Mouse (Mus musculus): ENCODE data around the gene Borcs6.
"Not testable (repeated sequence)": the region's sequence is repeated elsewhere in the genome, so short reads cannot be mapped to it uniquely, and the experiment has no call there.

The Borcs6 gene

GRCm38 (mm10) chr11:69088856-69089615, 29.5 kb downstream of the Borcs6 start:
- DNase-seq (ENCODE audit: low read depth, low spot score): no peak

GRCm38 (mm10) chr11:69089616-69090290, 30.2 kb downstream of the Borcs6 start:
- no peak for DNase-seq (ENCODE audit: low read depth, low spot score)

GRCm38 (mm10) chr11:69090367-69090766, 30.9 kb downstream of the Borcs6 start:
- DNase-seq (ENCODE audit: low read depth, low spot score): no peak

GRCm38 (mm10) chr11:69091566-69092385, 32.3 kb downstream of the Borcs6 start:
- DNase-seq (ENCODE audit: low read depth, low spot score): no peak

- DNase-seq (ENCODE audit: low read depth, low spot score): peak; percentile 83
Measured at GRCm38 (mm10) chr11:69092386-69092751, 32.9 kb downstream of the Borcs6 start.

DNA sequence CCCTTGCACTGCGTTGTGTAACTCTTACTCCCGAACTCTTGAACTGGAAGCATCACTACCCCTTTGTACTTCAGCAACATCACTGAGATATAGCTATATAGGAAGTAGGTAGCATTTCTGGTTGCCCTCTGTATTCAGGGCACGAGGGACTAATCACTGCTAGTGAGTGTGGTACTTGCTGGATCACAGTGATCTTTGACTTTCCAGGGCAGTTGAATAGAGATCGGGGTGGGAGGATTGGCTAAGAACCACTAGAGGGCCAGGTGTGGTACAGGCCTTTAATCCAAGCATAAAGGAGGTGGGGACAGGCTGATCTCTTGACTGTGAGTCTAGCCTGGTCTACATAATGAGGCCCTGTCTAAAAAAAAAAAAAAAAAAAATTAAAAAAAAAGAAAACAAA, 33.4 kb downstream of the Borcs6 start:
- DNase-seq (ENCODE audit: low read depth, low spot score): peak; percentile 60

DNA sequence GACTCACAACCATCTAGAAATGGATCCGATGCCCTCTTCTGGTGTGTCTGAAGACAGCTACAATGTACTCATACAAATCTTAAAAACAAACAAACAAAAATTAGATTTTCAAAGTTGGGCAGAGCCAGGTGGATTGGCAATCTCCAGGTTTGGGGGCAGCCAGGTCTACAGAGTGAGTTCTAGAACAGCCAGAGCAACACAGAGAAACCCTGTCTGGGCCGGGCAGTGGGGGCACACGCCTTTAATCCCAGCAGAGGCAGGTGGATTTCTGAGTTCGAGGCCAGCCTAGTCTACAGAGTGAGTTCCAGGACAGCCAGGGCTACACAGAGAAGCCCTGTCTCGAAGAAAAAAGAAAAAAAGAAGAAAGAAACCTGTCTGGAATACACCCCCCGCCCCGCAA, 34.3 kb downstream of the Borcs6 start:
- not testable (repeated sequence) for DNase-seq (ENCODE audit: low read depth, low spot score)

GRCm38 (mm10) chr11:69094697-69095429, 35.3 kb downstream of the Borcs6 start, which contains the start of gene Per1:
Per1 (plus strand) TSS chr11:69095217.
- peak; percentile 100 for DNase-seq (ENCODE audit: low read depth, low spot score)

GRCm38 (mm10) chr11:69095511-69096231, 36.2 kb downstream of the Borcs6 start:
- DNase-seq (ENCODE audit: low read depth, low spot score): no peak

DNA sequence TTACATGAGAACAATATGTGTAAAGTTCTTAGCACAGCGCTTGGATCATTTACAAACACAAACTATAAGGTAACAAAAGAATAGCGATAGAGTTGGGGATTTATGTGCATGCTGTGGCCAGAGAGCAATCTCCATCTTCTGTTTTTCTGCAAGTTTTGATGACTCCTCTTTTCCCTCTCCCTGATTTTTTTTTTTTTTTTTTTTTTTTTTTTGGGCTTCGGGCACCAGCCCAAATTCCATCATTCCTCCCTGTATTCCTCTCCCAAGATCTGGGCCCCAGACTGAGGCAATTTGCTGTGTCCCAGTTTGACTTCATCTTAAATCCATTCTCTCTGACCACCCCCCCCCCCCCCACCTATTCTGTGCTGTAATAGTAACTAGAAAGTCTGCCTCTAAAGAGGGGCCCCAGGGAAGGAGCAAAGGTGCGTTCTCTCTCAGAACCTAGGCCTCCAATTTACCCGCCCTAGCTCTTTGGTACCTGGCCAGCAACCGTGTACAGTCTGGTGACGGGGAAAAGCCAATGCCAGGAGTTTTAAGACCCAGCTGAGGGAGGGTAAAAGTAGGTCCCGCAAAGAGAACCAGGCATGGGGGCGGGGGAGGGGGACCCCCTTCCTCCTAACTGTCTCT, 37.0 kb downstream of the Borcs6 start:
- no peak for DNase-seq (ENCODE audit: low read depth, low spot score)

DNA sequence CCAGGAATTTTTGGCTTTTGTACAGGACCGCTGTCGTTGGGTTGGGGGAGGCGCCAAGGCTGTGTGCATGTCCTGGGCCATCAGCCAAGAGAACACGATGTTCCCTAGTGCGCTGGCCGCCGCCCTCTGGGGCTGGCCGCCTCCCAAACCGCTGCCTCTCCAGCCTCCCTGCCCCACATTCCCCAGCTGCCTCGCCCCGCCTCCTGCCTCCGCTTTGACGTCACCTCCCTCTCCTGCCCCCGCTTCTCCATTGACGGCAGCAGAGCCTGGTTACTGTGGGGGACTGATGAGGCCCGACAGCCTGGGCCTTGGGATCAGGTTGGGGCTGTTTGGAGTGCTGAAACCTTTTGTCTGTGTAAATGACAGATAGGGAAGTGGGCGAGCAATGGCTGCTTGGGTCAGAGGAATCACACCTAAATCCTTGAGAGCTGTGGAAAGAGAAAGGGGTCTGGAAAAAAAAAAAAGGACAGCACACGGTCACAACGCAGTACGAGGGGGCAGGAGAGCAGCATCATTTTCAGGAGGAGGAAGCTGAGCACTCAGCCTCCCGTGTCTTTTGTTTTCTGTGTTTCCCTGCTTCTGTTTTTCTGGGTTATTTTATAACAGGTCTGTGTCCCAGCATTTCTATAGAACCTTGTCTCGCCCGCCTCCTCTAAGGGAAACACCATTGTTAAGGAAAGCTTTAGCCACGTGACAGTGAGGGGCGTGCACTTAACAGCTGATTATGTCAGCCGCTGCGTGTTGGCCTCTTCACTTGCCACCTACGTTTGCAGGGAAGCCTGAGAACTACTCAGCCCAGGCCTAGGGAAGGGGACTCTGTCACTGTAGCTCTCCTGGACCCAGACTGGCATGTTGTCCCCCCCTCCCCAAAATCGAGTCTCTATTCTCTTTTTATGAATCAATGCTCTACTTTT, 37.7 kb downstream of the Borcs6 start:
- DNase-seq (ENCODE audit: low read depth, low spot score): peak; percentile 81

- DNase-seq (ENCODE audit: low read depth, low spot score): no peak
Measured at GRCm38 (mm10) chr11:69098039-69098761, 38.7 kb downstream of the Borcs6 start.

- DNase-seq (ENCODE audit: low read depth, low spot score): peak; percentile 92
Measured at GRCm38 (mm10) chr11:69098762-69099091, 39.2 kb downstream of the Borcs6 start.

- DNase-seq (ENCODE audit: low read depth, low spot score): no peak
Measured at GRCm38 (mm10) chr11:69099177-69099914, 39.8 kb downstream of the Borcs6 start.

DNA sequence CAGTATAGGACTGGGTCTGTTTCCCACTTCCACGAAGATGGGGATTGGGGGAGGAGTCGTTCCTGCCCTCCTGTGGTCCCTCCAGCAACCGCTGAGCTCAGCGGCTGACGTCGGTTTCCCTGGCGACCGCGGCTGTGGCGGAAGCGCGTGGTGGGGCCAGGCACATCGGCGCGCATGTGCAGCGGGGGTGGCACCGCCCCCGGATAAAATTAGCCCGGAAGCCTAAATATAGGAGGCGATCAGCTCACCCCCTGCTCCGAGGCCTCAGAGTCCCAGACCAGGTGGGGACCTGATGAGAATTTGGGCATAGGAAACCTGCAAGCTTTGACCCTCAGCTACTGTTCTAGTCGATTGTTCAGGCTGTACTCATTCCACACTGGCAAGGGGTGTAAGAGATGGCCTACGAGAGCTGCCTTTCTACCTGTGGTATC, 40.4 kb downstream of the Borcs6 start:
- peak; percentile 79 for DNase-seq (ENCODE audit: low read depth, low spot score)

DNA sequence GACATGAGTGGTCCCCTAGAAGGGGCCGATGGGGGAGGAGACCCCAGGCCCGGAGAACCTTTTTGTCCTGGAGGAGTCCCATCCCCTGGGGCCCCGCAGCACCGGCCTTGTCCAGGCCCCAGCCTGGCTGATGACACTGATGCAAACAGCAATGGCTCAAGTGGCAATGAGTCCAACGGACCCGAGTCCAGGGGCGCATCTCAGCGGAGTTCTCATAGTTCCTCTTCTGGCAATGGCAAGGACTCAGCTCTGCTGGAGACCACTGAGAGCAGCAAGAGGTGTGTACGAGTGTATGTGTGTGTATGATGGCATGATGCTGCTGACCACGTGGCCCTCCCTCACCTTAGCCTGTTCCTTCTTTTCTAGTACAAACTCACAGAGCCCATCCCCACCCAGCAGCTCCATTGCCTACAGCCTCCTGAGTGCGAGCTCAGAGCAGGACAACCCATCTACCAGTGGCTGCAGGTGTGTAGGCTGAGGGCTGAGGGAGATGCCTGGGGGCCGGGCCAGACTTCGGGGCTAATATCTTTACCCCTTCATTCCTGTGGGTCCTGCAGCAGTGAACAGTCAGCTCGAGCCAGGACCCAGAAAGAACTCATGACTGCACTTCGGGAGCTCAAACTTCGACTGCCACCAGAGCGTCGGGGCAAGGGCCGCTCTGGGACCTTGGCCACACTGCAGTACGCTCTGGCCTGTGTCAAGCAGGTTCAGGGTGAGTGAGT, 41.3 kb downstream of the Borcs6 start:
- DNase-seq (ENCODE audit: low read depth, low spot score): no peak

- no peak for DNase-seq (ENCODE audit: low read depth, low spot score)
Measured at GRCm38 (mm10) chr11:69101604-69102402, 42.3 kb downstream of the Borcs6 start.
